Mouse (Mus musculus): ENCODE measurements around the gene Fam166a. TPM values are rescaled to one million over a fixed set of nuclear protein-coding genes. Genes with fewer than 3 reads are reported as not detected.
A peak's percentile ranks its signal among the peaks of the same experiment; 100 is the strongest.

The Fam166a gene
- polyA plus RNA-seq, 1 experiment from 2014 or later: 1.5 TPM

- no peaks in the 10 kb centered on the region for H3K27me3 ChIP-seq (replicated peaks)
- 74% methylated on average over 8 of the region's 8 CpGs for WGBS
- ATAC-seq (ENCODE audit: insufficient read depth, low FRiP score, low read depth): no peak
- no peak overlapping the region for H3K9ac ChIP-seq
- peak overlapping the region; percentile 54 for H3K4me3 ChIP-seq (replicated peaks)
- H3K27ac ChIP-seq: peak overlapping the region; percentile 99
- peaks cover 16% of the 10 kb centered on the region for H3K4me1 ChIP-seq
- no peaks in the 10 kb centered on the region for H3K9me3 ChIP-seq
- H3K4me2 ChIP-seq: peak overlapping the region; percentile 51
- no peaks in the 10 kb centered on the region for H3K36me3 ChIP-seq
Measured at GRCm38 (mm10) chr2:25225811-25226379, 7.3 kb downstream of the Fam166a start.

GRCm38 (mm10) chr2:25226864-25227263 is 8.3 kb downstream of the Fam166a start:
- Histone ChIP-seq H3K27me3 (replicated peaks) (no peaks in the 10 kb centered on the region), H3K9me3 (no peaks in the 10 kb centered on the region), H3K4me1 (peaks cover 16% of the 10 kb centered on the region), H3K4me3 (replicated peaks) (no peak overlapping the region), H3K27ac (no peak overlapping the region), H3K4me2 (no peak overlapping the region), H3K36me3 (no peaks in the 10 kb centered on the region), H3K9ac (no peak overlapping the region)
- no peak for ATAC-seq (ENCODE audit: insufficient read depth, low FRiP score, low read depth)
- 81% methylated on average over 5 of the region's 5 CpGs for WGBS

- H3K4me2 ChIP-seq: no peak overlapping the region
- no peak overlapping the region for H3K27ac ChIP-seq
- peaks cover 16% of the 10 kb centered on the region for H3K4me1 ChIP-seq
- H3K9me3 ChIP-seq: no peaks in the 10 kb centered on the region
- no peak overlapping the region for H3K9ac ChIP-seq
- no peak for ATAC-seq (ENCODE audit: insufficient read depth, low FRiP score, low read depth)
- no peak overlapping the region for H3K4me3 ChIP-seq (replicated peaks)
- H3K27me3 ChIP-seq (replicated peaks): no peaks in the 10 kb centered on the region
- no peaks in the 10 kb centered on the region for H3K36me3 ChIP-seq
- 91% methylated on average over 4 of the region's 4 CpGs for WGBS
Measured at GRCm38 (mm10) chr2:25227406-25227805, 8.9 kb downstream of the Fam166a start.

GRCm38 (mm10) chr2:25228431-25228889 is 9.9 kb downstream of the Fam166a start:
- H3K27me3 ChIP-seq (replicated peaks): no peaks in the 10 kb centered on the region

GRCm38 (mm10) chr2:25228995-25229530 is 10.5 kb downstream of the Fam166a start:
- Histone ChIP-seq H3K4me1 (peaks cover 8% of the 10 kb centered on the region), H3K36me3 (no peaks in the 10 kb centered on the region), H3K27me3 (replicated peaks) (no peaks in the 10 kb centered on the region), H3K9me3 (no peaks in the 10 kb centered on the region), H3K4me3 (replicated peaks) (no peak overlapping the region), H3K4me2 (peak overlapping the region; percentile 48), H3K27ac (peak overlapping the region; percentile 75; the same call in 1 of the 2 replicates), H3K9ac (no peak overlapping the region; the same call in 1 of the 2 replicates)
- 70% methylated on average over 6 of the region's 6 CpGs for WGBS
- ATAC-seq (ENCODE audit: insufficient read depth, low FRiP score, low read depth): no peak

More at GRCm38 (mm10) chr2:25228431-25228889, 9.9 kb downstream of the Fam166a start:
- Histone ChIP-seq H3K4me3 (replicated peaks) (peak overlapping the region; percentile 26; the same call in 1 of the 2 replicates), H3K4me2 (peak overlapping the region; percentile 48), H3K36me3 (no peaks in the 10 kb centered on the region), H3K9me3 (no peaks in the 10 kb centered on the region), H3K9ac (no peak overlapping the region; the same call in 1 of the 2 replicates), H3K4me1 (peaks cover 12% of the 10 kb centered on the region), H3K27ac (peak overlapping the region; percentile 75; the same call in 1 of the 2 replicates)
- 0 out of 2 replicates have a peak, but pooled peaks have one; percentile 2 for ATAC-seq (ENCODE audit: insufficient read depth, low FRiP score, low read depth)
- WGBS: under 1% methylated on average over 7 of the region's 7 CpGs

- 79% methylated on average over 5 of the region's 5 CpGs for whole genome bisulfite sequencing
- Histone ChIP-seq H3K4me1 (peaks cover 8% of the 10 kb centered on the region), H3K4me2 (no peak overlapping the region), H3K9ac (no peak overlapping the region), H3K27me3 (replicated peaks) (no peaks in the 10 kb centered on the region), H3K9me3 (no peaks in the 10 kb centered on the region), H3K27ac (no peak overlapping the region), H3K4me3 (replicated peaks) (no peak overlapping the region), H3K36me3 (no peaks in the 10 kb centered on the region)
- ATAC-seq (ENCODE audit: insufficient read depth, low FRiP score, low read depth): no peak
Measured at GRCm38 (mm10) chr2:25229582-25229981, 11.0 kb downstream of the Fam166a start.

- H3K36me3 ChIP-seq: no peaks in the 10 kb centered on the region
- H3K27ac ChIP-seq: no peak overlapping the region
- no peak overlapping the region for H3K4me2 ChIP-seq
- H3K4me3 ChIP-seq (replicated peaks): no peak overlapping the region
- ATAC-seq (ENCODE audit: insufficient read depth, low FRiP score, low read depth): no peak
- H3K4me1 ChIP-seq: peaks cover 7% of the 10 kb centered on the region
- WGBS: 89% methylated on average over 7 of the region's 7 CpGs
- no peak overlapping the region for H3K9ac ChIP-seq
- no peaks in the 10 kb centered on the region for H3K27me3 ChIP-seq (replicated peaks)
- no peaks in the 10 kb centered on the region for H3K9me3 ChIP-seq
Measured at GRCm38 (mm10) chr2:25230581-25230980, 12.0 kb downstream of the Fam166a start.

GRCm38 (mm10) chr2:25231038-25231437 is 12.5 kb downstream of the Fam166a start:
- Histone ChIP-seq H3K36me3 (no peaks in the 10 kb centered on the region), H3K27ac (no peak overlapping the region), H3K4me2 (no peak overlapping the region), H3K4me1 (peaks cover 4% of the 10 kb centered on the region; the same call in 1 of the 2 replicates), H3K9me3 (no peaks in the 10 kb centered on the region), H3K9ac (no peak overlapping the region), H3K4me3 (replicated peaks) (no peak overlapping the region), H3K27me3 (replicated peaks) (no peaks in the 10 kb centered on the region)
- WGBS: 55% methylated on average over 12 of the region's 12 CpGs
- no peak for ATAC-seq (ENCODE audit: insufficient read depth, low FRiP score, low read depth)

- Histone ChIP-seq H3K36me3 (no peaks in the 10 kb centered on the region), H3K4me2 (no peak overlapping the region), H3K27ac (no peak overlapping the region), H3K4me3 (replicated peaks) (no peak overlapping the region), H3K9me3 (no peaks in the 10 kb centered on the region), H3K9ac (no peak overlapping the region), H3K4me1 (no peaks in the 10 kb centered on the region), H3K27me3 (replicated peaks) (no peaks in the 10 kb centered on the region)
- 75% methylated on average over 4 of the region's 4 CpGs for WGBS
- no peak for ATAC-seq (ENCODE audit: insufficient read depth, low FRiP score, low read depth)
Measured at GRCm38 (mm10) chr2:25233421-25233820, 14.9 kb downstream of the Fam166a start.

GRCm38 (mm10) chr2:25234050-25234449 is 15.5 kb downstream of the Fam166a start, which contains the start of gene Slc34a3:
Slc34a3 (minus strand) TSS chr2:25234364.
- Histone ChIP-seq H3K4me1 (no peaks in the 10 kb centered on the region), H3K9ac (no peak within 1 kb of the TSS), H3K9me3 (no peaks in the 10 kb centered on the region), H3K27ac (no peak within 1 kb of the TSS), H3K36me3 (no peaks in the 10 kb centered on the region), H3K4me3 (replicated peaks) (no peak within 1 kb of the TSS), H3K27me3 (replicated peaks) (no peaks in the 10 kb centered on the region), H3K4me2 (no peak within 1 kb of the TSS)
- WGBS: 64% methylated on average over 3 of the region's 3 CpGs
- no peak for ATAC-seq (ENCODE audit: insufficient read depth, low FRiP score, low read depth)

GRCm38 (mm10) chr2:25234551-25235220 is 16.1 kb downstream of the Fam166a start:
- Histone ChIP-seq H3K4me3 (replicated peaks) (no peak overlapping the region), H3K27ac (no peak overlapping the region), H3K27me3 (replicated peaks) (no peaks in the 10 kb centered on the region), H3K4me1 (no peaks in the 10 kb centered on the region), H3K4me2 (no peak overlapping the region), H3K9me3 (no peaks in the 10 kb centered on the region), H3K36me3 (no peaks in the 10 kb centered on the region), H3K9ac (no peak overlapping the region)
- 48% methylated on average over 5 of the region's 5 CpGs for WGBS
- ATAC-seq (ENCODE audit: insufficient read depth, low FRiP score, low read depth): no peak

- H3K27ac ChIP-seq: peak within 1 kb of the TSS; percentile 51
- no peak for ATAC-seq (ENCODE audit: insufficient read depth, low FRiP score, low read depth)
Measured at GRCm38 (mm10) chr2:25236614-25237013, 18.1 kb downstream of the Fam166a start, which contains the start of gene Rnf224. Rnf224 (minus strand) TSS chr2:25236787.

More at GRCm38 (mm10) chr2:25236614-25237013, 18.1 kb downstream of the Fam166a start, which contains the start of gene Rnf224:
- Histone ChIP-seq H3K27me3 (replicated peaks) (0 out of 2 replicates have a peak, but pooled peaks cover 3% of the 10 kb centered on the region), H3K4me1 (peaks cover 13% of the 10 kb centered on the region), H3K9ac (no peak within 1 kb of the TSS), H3K4me2 (no peak within 1 kb of the TSS), H3K9me3 (no peaks in the 10 kb centered on the region), H3K36me3 (no peaks in the 10 kb centered on the region), H3K4me3 (replicated peaks) (no peak within 1 kb of the TSS)
- 33% methylated on average over 8 of the region's 8 CpGs for WGBS

Data from stomach, embryonic 15.5 days (tissue).